In genomic region chr11:90525311-90525710, GRCm38 (mm10) we compare ENCODE assay signal across 31 mouse cellular contexts.
A peak's percentile ranks its signal among the peaks of the same experiment; 100 is the strongest.
DNase-seq lines count a peak whose midpoint lies in the region; ATAC-seq and TF ChIP-seq lines count a peak whose summit lies in the region.
"Had no signal": no experiment of that assay in that cellular context is flagged by ENCODE, and none has a peak within 500 bp of the region (broad histone marks: within the 10 kb centered on the region; RNA-seq: fewer than 3 reads in every experiment).

No protein-coding gene starts in this region.

- no peak overlapping the region for H3K4me2 ChIP-seq in intestine, embryonic 15.5 days (replicated peaks)
- H3K4me2 ChIP-seq: embryonic facial prominence, embryonic 12.5 days; heart, embryonic 11.5 days; hindbrain, embryonic 12.5 days; liver, embryonic 15.5 days; midbrain, embryonic 13.5 days; neural tube, embryonic 13.5 days; stomach, embryonic 15.5 days had no signal

- no peak overlapping the region for H3K9ac ChIP-seq in intestine, embryonic 15.5 days
- H3K9ac ChIP-seq: embryonic facial prominence, embryonic 12.5 days; hindbrain, embryonic 12.5 days; liver, embryonic 15.5 days; midbrain, embryonic 13.5 days; neural tube, embryonic 13.5 days; stomach, embryonic 15.5 days had no signal

- ATAC-seq in G1E (ENCODE audit: extremely low read depth, insufficient number of reproducible peaks, low FRiP score, poor library complexity, severe bottlenecking) = peak; percentile 89
- peak; percentile 82 for ATAC-seq in common myeloid progenitor, adult 5-6 weeks (replicated peaks; ENCODE audit: low read depth, poor library complexity, severe bottlenecking)
- no peak for ATAC-seq in intestine, embryonic 15.5 days
- ATAC-seq: forebrain, embryonic 14.5 days; hindbrain, postnatal 0 days; intestine, embryonic 16.5 days; midbrain, embryonic 13.5 days had no signal

- DNase-seq in G1E (ENCODE audit: low spot score) = no peak
- DNase-seq in thymus, postnatal 0 days (ENCODE audit: low spot score) = peak; percentile 77
- peak; percentile 52 for DNase-seq in thymus, postnatal 4 days
- no peak for DNase-seq in left cerebral cortex, postnatal 14 days (ENCODE audit: low spot score in 2 of 2)
- DNase-seq in right cerebral cortex, postnatal 25 days = no peak
- DNase-seq: adrenal gland, adult 8-10 months; B cell, adult 2 months; cerebellum, adult 8-10 months; cerebellum, postnatal 25 days; embryo, embryonic 11 days; gastrocnemius, postnatal 36 days; heart, adult 18-20 months; heart, postnatal 36 days; kidney, adult 8-10 months; kidney, postnatal 14 days; left cerebral cortex, postnatal 4 days; lung, postnatal 36 days had no signal

- H3K27me3 ChIP-seq in G1E (ENCODE audit: insufficient read depth, low read length) = no peaks in the 10 kb centered on the region
- no peaks in the 10 kb centered on the region for H3K27me3 ChIP-seq in intestine, embryonic 15.5 days (replicated peaks)
- H3K27me3 ChIP-seq: embryonic facial prominence, embryonic 12.5 days; hindbrain, embryonic 12.5 days; liver, embryonic 15.5 days; megakaryocyte, embryonic 14.5 days; midbrain, embryonic 13.5 days; neural tube, embryonic 13.5 days; stomach, embryonic 15.5 days had no signal

- TF ChIP-seq CTCF in G1E (IDR thresholded peaks at IDR 0.05; ENCODE audit: low read depth, low read length) = no peak

- H3K27ac ChIP-seq in intestine, embryonic 15.5 days = no peak overlapping the region
- H3K27ac ChIP-seq: embryonic facial prominence, embryonic 12.5 days; hindbrain, embryonic 12.5 days; hindbrain, postnatal 0 days; left cerebral cortex, adult 2 months; liver, embryonic 15.5 days; midbrain, embryonic 13.5 days; neural tube, embryonic 13.5 days; stomach, embryonic 15.5 days had no signal

- H3K4me1 ChIP-seq in G1E (ENCODE audit: insufficient read depth, low read depth, low read length) = peaks cover 6% of the 10 kb centered on the region
- H3K4me1 ChIP-seq in intestine, embryonic 15.5 days (replicated peaks) = no peaks in the 10 kb centered on the region
- H3K4me1 ChIP-seq: embryonic facial prominence, embryonic 12.5 days; liver, embryonic 15.5 days; stomach, embryonic 15.5 days had no signal

- intact Hi-C loops in left cerebral cortex, postnatal 14 days (cut with DNase I) = no loop called here

- WGBS in intestine, embryonic 15.5 days = 72% methylated on average over 2 of the region's 2 CpGs

- H3K4me3 ChIP-seq in G1E (ENCODE audit: low read depth, low read length) = no peak overlapping the region
- no peak overlapping the region for H3K4me3 ChIP-seq in intestine, embryonic 15.5 days (replicated peaks)
- H3K4me3 ChIP-seq: embryonic facial prominence, embryonic 12.5 days; hindbrain, embryonic 12.5 days; left cerebral cortex, adult 2 months; liver, embryonic 15.5 days; megakaryocyte, embryonic 14.5 days; midbrain, embryonic 13.5 days; neural tube, embryonic 13.5 days; stomach, embryonic 15.5 days had no signal

- H3K9me3 ChIP-seq in G1E (replicated peaks) = no peaks in the 10 kb centered on the region
- H3K9me3 ChIP-seq in intestine, embryonic 15.5 days = no peaks in the 10 kb centered on the region
- H3K9me3 ChIP-seq: embryonic facial prominence, embryonic 12.5 days; hindbrain, embryonic 12.5 days; liver, embryonic 15.5 days; megakaryocyte, embryonic 14.5 days; midbrain, embryonic 13.5 days; neural tube, embryonic 13.5 days; stomach, embryonic 15.5 days had no signal

- peaks cover 20% of the 10 kb centered on the region for H3K36me3 ChIP-seq in G1E (replicated peaks)
- no peaks in the 10 kb centered on the region for H3K36me3 ChIP-seq in intestine, embryonic 15.5 days
- H3K36me3 ChIP-seq: liver, embryonic 15.5 days; stomach, embryonic 15.5 days had no signal

Comparison
In these comparisons a context has a peak if more than half of its experiments do, and no peak if none do; other contexts are left out.
1. DNase-seq: peak in thymus, postnatal 0 days (single experiment) and thymus, postnatal 4 days (single experiment); none in G1E (single experiment), left cerebral cortex, postnatal 14 days (0 of 2) and right cerebral cortex, postnatal 25 days (single experiment).